Mouse (Mus musculus): ENCODE measurements at regions not wholly inside any gene's neighbourhood (a gene's known extent, or its start where the extent isn't known, plus 50 kb on each side); places are given as distances from the start of the nearest gene placed in this dataset.

DNA sequence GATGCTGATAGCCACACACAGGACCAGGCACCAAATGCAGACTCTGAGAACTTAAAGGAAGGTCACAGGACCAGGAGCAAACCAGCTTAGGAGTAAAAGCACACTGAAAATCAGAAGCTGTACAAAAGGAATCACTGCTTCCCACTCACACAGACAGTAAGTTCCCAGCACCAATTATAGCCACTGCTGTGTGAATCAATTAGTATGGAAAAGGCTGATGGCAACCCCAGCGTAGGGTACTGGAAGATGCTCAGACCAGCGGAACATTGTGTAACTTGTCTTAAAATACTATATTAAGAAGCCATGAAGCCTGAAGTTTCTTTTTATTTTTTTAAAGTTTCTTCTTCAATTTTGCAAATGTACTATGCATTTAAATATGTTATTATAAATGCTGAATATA is 115.8 kb downstream of the Lnpk start:
- no peak for DNase-seq (ENCODE audit: extremely low read depth, low read depth, low spot score)

DNA sequence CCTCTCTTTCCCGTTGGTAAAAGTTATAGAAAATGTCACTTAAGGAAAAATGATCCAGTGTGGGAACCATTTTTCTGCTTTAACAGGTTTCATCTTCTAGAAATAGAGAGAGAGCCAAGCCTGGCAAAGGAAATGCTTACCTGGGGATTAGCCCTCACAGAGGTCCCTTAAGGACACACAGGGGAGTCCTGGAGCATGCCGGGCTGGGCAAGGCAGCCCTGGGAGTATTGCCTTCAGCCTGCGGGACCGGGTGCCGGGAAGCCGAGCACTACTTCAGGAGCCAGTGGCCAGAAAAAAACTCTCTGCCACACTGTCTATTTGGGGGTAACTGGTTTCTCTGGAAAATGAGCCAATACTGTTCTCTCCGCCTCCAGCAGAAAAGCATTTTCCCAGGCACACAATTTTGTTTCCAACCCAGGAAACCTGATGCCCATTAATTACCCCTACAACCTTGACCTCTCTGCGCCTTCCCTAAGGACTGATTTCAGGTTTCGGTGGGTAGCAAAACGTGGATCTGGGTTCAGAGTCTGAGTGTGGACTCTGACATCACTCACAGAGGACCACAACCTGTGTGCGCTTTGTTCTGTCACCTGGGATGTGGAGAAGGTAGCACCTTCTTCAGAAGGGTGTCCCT is 117.9 kb downstream of the Lnpk start:
- no peak for DNase-seq (ENCODE audit: extremely low read depth, low read depth, low spot score)

DNA sequence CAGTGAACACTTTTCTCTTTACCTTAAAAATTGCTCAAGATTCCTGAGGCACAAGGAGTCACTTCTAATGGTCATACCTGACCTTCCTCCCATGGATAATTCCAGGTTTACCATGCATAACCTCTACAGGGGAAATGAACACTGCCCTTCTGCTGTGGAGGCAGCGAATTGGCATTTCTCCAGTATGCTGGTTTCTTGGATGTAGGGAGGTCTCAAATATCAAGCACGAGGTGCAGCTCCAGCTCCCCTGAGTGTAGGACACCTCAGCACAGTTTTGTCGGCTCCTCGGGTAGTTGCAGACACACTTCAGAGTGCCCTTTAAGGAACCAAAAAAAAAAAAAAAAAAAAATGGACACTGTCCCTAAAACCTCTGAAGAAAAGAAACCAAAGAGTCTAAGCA is 124.8 kb downstream of the Lnpk start:
- DNase-seq (ENCODE audit: extremely low read depth, low read depth, low spot score): no peak

DNA sequence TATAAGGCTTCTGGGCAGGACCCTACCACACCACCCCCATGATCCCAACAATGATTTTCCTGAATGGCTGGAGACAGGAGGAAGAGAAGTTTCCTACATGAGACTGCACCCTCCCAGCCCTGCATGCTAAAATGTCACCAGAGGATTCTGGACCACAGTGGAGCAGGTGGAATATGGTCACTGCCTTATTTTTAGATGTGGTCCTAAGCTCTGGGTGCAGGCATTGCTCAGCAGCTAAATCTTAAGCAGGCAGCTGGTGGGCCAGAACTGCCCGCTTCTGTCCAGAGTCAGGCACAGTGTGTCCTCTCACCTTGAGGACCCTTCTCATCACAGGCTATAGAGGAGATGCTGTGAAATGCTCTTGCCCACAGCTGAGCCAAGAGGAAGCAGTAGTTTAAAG is 126.6 kb downstream of the Lnpk start:
- no peak for DNase-seq (ENCODE audit: extremely low read depth, low read depth, low spot score)

DNA sequence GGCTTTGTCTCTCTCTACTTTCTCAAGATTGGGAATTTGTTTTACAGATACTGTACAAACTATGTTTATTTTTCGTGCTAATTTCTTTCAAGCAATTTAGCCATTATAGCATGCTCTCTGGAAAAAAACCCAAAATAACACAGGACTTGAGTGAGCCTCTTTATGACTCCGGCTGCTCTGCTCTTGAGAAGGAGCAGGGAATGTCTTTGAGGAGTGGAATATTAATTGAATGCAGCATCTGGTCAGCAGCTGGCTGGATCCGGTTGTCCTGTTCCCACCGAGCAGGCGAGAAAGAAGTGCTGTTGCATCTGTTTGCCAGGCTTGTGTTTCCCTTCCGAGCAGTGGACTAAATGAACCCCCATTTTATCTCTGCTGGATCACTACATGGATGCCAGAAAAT is 127.7 kb downstream of the Lnpk start:
- DNase-seq (ENCODE audit: extremely low read depth, low read depth, low spot score): no peak

DNA sequence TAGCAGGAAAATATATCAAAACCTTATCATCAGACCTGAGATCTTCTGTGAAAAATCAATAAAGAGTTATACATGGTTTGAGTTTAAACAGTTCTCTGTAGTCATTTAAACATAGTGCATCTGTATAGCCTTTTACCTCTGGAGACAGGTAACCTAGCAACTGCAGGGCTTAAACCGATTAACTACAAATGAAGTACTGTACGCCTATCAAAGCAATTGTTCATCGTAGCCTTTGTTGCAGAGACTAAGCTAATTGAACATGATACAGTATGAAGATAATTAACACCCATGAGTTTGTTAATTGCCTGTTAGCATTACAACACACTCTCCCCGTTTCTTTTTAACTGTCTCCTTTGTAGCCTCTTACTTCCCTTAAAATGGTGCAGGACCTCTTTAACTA is 128.2 kb downstream of the Lnpk start:
- no peak for DNase-seq (ENCODE audit: extremely low read depth, low read depth, low spot score)

DNA sequence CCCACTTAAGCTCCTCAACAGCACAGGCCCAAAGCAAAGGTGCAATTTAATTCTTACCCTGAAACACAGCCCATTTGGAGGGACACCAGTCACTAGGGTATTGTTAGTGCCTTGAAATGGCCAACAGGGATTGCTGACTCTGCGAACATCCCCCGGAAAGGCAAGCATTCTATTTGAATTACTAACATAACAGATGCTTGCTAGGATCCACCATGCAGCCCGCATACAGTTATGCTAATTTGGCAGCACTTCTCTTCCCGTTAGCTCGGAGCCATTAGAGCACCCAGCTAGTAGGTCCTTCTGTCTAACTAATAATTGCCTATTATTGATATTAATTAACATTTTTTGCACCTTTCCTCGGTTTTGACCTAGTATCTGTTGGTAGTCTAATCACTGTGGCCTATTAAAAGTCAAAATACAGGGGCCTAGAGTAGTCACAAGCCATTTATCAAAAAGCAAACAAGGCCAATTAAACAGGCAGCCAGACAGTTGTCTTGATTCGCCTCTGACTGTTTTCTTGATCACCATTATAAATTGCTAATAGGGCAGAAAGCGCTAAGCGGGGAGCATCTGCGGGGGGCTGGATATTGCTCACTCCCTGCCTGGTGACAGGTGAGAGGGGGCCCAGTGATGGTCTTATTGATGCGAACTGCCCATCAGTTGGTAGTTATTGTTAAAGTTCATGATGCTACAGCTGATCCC is 129.0 kb downstream of the Lnpk start:
- DNase-seq (ENCODE audit: extremely low read depth, low read depth, low spot score): no peak

DNA sequence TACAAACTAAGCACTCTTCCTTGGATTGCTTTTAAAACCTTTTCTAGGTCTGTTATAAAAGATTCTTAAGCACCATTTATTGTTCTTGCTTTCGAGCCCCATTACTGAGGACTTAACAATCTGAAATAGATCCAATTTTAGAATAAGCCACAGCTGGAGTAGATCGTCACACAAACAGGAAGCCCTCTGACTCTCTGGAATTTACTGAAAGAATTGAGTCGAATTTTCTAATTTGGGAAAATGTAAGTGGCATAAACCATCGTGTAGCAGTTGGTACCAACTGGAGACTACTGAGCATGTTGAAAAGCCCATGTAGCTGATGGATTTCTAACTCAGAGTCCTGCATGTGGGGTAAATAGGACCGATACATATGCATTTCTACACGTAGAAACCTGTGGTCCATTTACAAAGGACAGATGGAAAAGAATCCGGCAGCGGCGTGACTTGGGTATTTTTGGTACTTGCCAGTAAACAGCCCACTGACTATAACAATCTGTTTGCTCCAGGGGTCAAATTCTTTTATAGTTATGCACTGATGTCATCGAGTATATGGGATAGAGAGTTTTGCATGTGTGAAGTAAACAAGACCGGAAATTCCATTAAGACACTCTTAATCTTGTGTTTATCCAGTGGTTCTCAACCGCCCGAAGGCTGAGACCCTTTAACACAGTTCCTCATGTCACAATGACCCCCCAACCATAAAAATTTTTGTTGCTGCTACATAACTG is 143.9 kb downstream of the Lnpk start:
- no peak for DNase-seq (ENCODE audit: extremely low read depth, low read depth, low spot score)

DNA sequence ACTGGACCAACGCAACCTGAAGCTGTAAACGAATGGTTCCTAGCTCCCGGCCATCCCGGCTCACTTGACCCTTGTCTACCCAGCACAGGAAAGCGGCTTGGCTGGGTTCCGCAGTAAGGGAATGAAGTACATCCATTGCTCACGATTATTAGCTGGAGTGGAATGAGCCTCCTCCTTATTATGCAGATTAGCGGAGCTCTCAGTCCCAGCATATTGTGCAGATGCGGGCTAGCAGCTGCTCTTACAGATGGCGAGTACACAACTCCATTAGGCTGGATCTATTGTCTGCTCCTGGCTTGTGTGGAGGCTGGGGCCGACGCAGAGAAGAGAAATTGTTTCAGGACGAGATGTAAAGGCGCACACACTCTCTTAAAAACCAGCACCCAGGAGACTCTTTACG is 152.5 kb downstream of the Lnpk start:
- DNase-seq (ENCODE audit: extremely low read depth, low read depth, low spot score): no peak

DNA sequence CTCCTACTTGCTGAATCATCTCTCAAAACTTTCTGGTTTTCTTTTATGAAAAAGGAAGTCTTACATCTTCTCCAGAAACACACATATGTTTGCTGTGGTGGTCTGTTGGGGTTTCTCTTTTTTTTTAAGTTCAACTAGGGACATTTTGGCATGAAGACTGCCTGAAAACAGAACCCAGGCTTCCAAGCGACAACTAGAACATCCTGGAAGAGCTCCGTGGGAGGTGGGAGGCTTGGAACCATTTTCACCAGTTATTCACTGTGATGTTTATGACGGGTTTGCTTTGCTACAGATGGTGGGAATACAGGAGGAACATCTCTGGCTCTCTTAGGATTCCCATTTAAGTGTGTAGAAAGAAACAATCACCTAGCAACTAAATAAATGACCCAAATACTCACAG is 154.5 kb downstream of the Lnpk start:
- no peak for DNase-seq (ENCODE audit: extremely low read depth, low read depth, low spot score)

DNA sequence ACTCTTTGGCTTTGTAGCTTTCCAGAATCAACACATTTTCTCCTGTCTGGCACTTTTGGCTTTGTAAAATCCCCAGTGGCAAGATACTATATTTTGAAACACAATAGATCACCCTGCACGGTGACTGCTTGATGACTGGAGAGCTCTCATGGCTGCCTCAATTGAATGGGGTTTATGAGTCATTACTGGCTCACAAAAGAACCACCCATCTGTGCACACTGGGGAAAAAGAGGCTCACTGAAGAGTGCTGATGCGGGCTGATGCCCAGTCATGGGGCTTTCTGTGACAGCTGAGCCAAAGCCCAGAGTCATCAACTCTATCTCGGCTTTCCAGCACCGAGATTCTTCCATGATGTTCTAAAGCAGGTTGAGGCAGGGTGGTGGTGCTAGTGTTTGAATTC is 163.1 kb downstream of the Lnpk start:
- DNase-seq (ENCODE audit: extremely low read depth, low read depth, low spot score): no peak

DNA sequence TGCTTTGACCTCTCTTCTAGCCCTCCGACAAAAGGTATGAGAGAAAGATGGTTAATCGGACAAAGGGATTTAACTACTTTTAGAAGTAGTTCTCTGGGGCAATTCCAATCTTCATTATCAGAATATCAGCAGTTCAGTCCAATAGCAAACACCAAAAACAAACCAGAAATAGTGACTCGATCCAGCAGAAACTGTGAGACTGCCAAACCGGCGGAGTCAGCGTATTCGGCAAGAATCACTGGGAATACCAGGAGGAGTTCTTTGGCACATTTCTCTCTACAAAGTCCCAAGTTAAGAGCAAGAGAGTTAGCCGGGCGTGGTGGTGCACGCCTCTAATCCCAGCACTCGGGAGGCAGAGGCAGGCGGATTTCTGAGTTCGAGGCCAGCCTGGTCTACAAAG is 164.5 kb downstream of the Lnpk start:
- DNase-seq (ENCODE audit: extremely low read depth, low read depth, low spot score): no peak

DNA sequence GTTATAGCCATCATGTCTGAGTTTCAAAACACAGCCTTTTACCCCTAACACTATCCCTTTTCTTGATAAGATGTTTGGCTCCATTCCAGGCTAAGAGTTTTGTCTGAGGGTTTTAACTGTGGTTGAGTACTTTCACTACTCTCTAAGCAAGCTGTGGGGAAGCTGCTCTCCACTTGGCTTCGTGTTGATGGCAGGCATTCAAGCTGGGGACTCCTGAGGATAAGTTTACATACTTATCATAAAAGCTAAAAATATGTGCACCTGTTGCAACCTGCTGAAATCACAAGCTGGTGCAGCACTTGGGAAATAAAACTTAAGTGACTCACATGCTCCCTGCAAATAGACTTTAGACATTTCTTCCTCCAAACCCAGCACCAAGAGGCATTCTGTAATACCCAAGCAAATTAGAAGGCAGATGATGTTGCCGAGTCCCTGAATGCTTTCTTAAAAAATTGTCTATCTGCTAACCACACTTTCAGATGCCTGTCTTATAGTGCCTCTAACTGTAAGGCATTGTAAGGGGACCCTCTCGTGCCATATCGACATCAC is 169.3 kb downstream of the Lnpk start:
- DNase-seq (ENCODE audit: extremely low read depth, low read depth, low spot score): no peak

DNA sequence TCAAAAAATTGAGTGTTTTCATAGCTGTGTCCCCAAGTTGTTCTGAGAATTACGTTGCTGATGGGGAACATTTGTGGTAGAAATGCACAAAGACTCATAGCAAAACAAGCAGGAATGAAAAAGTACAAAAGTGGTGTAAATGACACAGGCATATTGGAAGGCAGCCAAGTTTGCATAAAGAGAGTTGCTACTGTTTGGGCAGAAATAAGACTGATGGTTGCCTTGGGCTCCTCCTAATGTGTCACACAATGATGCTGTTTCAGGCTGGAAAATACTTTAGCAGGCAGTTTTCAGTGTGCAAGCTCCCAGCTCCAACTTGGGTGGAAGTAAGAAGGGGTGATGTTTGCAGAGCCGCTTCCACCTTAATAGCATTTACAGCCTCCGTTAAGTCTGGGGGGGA is 174.7 kb downstream of the Lnpk start:
- DNase-seq (ENCODE audit: extremely low read depth, low read depth, low spot score): no peak

DNA sequence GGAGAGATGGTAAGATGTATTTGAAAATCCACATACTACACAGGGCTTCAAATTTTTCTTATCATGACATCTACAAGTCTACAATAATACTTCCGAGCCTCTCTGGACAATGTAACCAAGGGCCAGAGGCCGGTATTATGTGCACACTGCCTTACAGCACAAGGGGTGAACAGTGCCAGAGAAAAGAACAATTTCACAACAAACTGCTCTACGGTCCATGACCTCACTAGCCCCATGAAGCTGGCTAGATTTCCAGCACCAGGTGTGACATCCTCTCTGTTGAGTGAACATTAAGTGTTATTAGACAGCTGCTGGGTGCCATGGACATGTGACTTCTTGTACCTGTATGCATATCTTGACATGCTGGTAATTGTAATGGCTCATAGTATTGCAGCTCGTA is 188.2 kb downstream of the Lnpk start:
- no peak for DNase-seq (ENCODE audit: extremely low read depth, low read depth, low spot score)

DNA sequence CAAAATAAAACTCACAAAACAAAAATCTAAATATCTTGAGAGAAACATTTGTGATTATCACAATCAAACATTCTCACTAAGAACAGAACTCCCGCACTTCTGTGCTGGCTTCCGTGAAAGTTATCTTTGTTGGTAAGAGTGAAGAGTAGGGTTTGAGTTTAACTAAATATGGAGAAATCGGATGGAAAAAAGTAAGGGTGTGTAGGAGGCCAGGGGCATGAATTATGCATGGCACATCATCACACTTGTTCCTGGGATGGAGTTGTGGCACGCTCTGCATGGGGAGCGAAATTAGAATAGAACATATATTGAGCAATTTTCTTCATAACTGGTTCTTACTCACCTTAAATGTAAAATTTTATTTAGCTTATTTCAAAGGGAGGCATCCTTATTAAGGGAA is 191.2 kb downstream of the Lnpk start:
- DNase-seq (ENCODE audit: extremely low read depth, low read depth, low spot score): no peak

DNA sequence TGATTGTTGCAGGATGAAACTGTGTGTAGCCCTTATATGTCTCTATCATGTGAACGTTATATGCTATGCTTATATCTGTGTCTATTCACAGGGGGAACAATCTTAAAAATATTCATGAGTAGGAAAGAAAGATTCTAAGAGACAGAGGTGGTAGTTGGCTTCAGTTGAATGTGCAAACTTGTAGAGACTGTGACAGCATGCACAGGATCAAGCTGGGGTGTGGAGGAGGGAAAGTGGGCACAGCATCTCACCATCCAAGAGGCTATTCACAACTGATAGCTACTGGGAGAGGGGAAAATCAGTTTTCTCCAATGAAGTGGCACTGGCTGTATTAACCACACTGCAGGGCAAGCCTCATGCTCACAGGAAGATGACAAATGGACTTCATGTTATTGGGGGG is 194.3 kb downstream of the Lnpk start:
- DNase-seq (ENCODE audit: extremely low read depth, low read depth, low spot score): no peak

DNA sequence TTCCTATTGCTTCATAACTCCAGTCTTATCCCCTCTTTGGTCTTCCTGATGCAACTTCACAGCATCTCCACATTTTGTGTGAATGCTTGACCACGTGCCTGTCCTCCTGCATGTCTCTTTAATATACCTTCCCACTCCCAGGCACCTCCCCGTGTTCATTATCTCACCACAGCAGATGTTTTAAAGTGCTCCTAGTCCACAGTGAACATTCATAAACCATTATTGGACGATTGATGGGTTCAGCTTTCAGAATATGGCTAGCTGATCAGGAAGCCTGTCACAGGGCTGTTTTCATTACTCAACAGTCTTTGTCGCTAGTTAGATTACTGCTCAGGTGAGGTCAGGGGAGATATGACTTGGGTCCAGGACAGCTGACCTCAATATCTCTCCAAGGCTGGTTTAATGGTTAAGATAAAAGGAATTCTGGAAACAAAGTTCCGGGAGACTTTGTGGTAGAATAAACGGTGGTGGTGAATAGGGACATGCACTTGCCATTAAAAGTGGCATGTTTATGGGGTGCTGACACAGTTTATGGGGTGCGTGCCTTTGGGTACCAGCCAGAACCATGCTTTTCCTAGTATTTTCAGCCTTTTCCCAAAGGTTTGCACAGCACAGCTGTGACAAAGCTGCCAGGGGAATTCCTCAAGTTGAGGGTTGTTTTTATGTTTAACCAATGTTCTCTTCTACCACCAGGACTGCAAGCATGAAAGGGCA is 198.5 kb downstream of the Lnpk start:
- DNase-seq (ENCODE audit: extremely low read depth, low read depth, low spot score): no peak

DNA sequence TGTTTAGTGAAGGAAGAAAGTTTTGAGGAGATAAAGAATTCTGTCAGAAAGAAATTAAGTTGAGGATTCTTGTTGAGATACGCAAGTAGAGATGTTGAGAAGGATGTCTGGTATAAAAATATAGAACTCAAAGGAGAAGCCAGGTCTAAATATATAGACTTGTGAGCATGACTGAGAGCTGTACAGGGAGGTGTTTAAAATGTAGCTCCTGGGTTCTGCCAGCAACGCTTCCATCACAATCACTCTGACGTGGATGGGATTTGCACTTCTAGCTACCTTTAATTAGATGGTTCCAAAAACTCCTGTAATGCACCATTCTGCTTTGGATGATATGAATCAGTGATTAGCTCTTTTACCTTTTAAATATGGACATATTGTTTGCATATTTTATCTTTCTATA is 200.5 kb downstream of the Lnpk start:
- no peak for DNase-seq (ENCODE audit: extremely low read depth, low read depth, low spot score)

DNA sequence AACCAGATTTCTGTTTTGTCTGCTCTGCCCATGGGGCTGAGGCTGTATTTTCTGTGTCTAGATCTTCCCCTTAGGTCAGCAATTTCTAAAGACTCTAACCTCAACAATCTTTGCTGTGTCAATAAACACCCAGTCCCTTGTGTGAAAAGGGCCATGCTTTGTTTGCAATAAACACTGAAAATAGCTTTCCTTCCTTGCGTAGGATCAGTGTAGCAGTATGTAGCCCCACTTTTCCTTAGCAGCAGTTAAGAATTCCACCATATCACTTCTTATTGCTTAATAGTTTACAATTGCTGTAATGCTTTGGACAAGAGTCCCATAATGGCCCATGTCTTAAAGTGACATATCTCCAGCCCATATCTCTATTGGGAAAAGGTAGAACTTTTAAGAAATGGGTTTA is 205.3 kb downstream of the Lnpk start:
- no peak for DNase-seq (ENCODE audit: extremely low read depth, low read depth, low spot score)

DNA sequence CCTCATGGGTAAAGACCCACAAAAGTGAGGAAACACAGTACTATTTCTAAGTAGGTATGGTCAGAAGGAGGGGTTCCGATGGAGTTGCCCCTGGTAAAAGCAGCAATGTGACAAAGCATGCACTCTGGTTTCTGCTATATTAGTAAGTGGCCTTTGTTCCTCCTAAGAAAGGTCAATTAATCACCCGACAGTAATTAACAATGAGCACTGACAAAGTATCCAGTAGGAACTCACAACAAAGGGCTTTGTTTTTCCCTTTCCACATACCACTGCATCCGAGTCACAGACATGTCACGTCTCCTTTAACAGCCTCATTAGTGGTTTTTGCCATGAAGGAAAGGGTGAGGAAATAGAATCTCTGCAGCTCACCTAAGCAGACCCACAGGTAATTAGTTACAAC is 206.2 kb downstream of the Lnpk start:
- DNase-seq (ENCODE audit: extremely low read depth, low read depth, low spot score): no peak

DNA sequence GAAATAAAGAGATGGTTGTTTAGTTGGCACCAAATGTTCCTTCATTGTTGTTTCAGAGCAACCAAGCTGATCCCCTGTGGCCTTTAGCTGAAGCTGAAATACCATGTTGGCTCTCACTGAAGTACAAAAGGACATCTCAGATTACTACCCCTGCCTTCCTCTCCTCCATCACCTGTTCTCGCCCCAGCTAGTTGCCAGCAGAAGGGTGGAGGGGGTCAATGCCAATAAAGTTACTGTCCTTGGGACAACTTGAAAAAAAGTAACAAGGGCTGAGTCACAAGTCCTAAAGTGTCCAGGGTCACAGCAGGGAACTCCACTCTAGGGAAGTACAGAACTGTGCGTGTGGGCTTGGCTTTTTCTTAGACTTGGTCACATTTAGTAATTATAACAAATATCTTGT is 216.0 kb downstream of the Lnpk start:
- DNase-seq (ENCODE audit: extremely low read depth, low read depth, low spot score): no peak
